Mouse (Mus musculus) retina, adult 2 months (tissue): ENCODE results near the gene Fbxw4.
"Not testable (repeated sequence)": the region's sequence is repeated elsewhere in the genome, so short reads cannot be mapped to it uniquely, and the experiment has no call there.

Experiments used
- DNase-seq: peaks from one replicate; pipeline ENCODE4 v3.0.0-alpha.2; 2012; ENCODE audit warnings: low read depth, low spot score

Fbxw4 gene

GRCm38 (mm10) chr19:45580235-45580634 lies 79.9 kb downstream of the Fbxw4 start:
- no peak for DNase-seq

GRCm38 (mm10) chr19:45579416-45579815 lies 80.7 kb downstream of the Fbxw4 start:
- no peak for DNase-seq

- DNase-seq: no peak
Observed at GRCm38 (mm10) chr19:45578976-45579375, 81.1 kb downstream of the Fbxw4 start.

GRCm38 (mm10) chr19:45577141-45577750 lies 82.9 kb downstream of the Fbxw4 start:
- DNase-seq: no peak

GRCm38 (mm10) chr19:45575632-45576001 lies 84.5 kb downstream of the Fbxw4 start:
- no peak for DNase-seq

- DNase-seq: no peak
Observed at GRCm38 (mm10) chr19:45574941-45575631, 85.0 kb downstream of the Fbxw4 start.

- DNase-seq: no peak
Observed at GRCm38 (mm10) chr19:45574339-45574898, 85.7 kb downstream of the Fbxw4 start.

- DNase-seq: no peak
Observed at GRCm38 (mm10) chr19:45573861-45574267, 86.2 kb downstream of the Fbxw4 start.

- DNase-seq: no peak
Observed at GRCm38 (mm10) chr19:45573033-45573432, 87.1 kb downstream of the Fbxw4 start.

GRCm38 (mm10) chr19:45567367-45567766 lies 92.7 kb downstream of the Fbxw4 start:
- peak; percentile 62 for DNase-seq

- DNase-seq: no peak
Observed at GRCm38 (mm10) chr19:45565925-45566715, 94.0 kb downstream of the Fbxw4 start.

GRCm38 (mm10) chr19:45560153-45560890 lies 99.8 kb downstream of the Fbxw4 start, which contains the start of the genes Poll and Gm17018:
Gene Poll, minus strand, starts transcription at chr19:45560531.
Gene Gm17018, plus strand, starts transcription at chr19:45560615.
- DNase-seq: peak; percentile 67

- DNase-seq: no peak
Observed at GRCm38 (mm10) chr19:45554136-45554535, 106.0 kb downstream of the Fbxw4 start.

GRCm38 (mm10) chr19:45552187-45552586 lies 107.9 kb downstream of the Fbxw4 start:
- no peak for DNase-seq

- no peak for DNase-seq
Observed at GRCm38 (mm10) chr19:45549948-45550347, 110.2 kb downstream of the Fbxw4 start.

GRCm38 (mm10) chr19:45549128-45549915 lies 110.8 kb downstream of the Fbxw4 start:
- no peak for DNase-seq

GRCm38 (mm10) chr19:45548196-45548595 lies 111.9 kb downstream of the Fbxw4 start:
- not testable (repeated sequence) for DNase-seq

GRCm38 (mm10) chr19:45544925-45545321 lies 115.2 kb downstream of the Fbxw4 start:
- DNase-seq: peak; percentile 56

- DNase-seq: no peak
Observed at GRCm38 (mm10) chr19:45544152-45544924, 115.8 kb downstream of the Fbxw4 start.

- DNase-seq: no peak
Observed at GRCm38 (mm10) chr19:45542061-45542460, 118.1 kb downstream of the Fbxw4 start.
